Mouse (Mus musculus) midbrain, postnatal 0 days (tissue): ENCODE results near the gene Gosr1. TPM values are rescaled to one million over a fixed set of nuclear protein-coding genes. Genes with fewer than 3 reads are reported as not detected.

ENCODE experiments used
- ATAC-seq: fragments of 200-750 bp; cut with Nextera tagmentation; 2 replicates; pipeline ENCODE4 v1.8.0; 2017; ENCODE audit warnings: moderate number of reproducible peaks, mild to moderate bottlenecking, moderate TSS enrichment, moderate library complexity; ENCODE audit not compliant: low FRiP score
- DNase-seq: peaks from one replicate; pipeline ENCODE4 v3.0.0-alpha.2; 2015; ENCODE audit warnings: low spot score
- H3K27ac ChIP-seq: fragments of 300-500 bp; sonication (generic); 2 replicates; pipeline ENCODE4 v1.5.1; 2014; ENCODE audit warnings: low read depth, mild to moderate bottlenecking, low read length, mixed read lengths
- H3K27me3 ChIP-seq: fragments of 300-500 bp; sonication (generic); 2 replicates; pipeline ENCODE4 v1.6.1; 2014; ENCODE audit warnings: low read length, control low read depth, mixed read lengths; ENCODE audit not compliant: insufficient read depth
- H3K36me3 ChIP-seq: fragments of 300-500 bp; sonication (generic); 2 replicates; pipeline ENCODE4 v1.6.1; 2014; ENCODE audit warnings: low read length, control low read depth, mixed read lengths; ENCODE audit not compliant: insufficient read depth
- H3K4me1 ChIP-seq: fragments of 300-500 bp; sonication (generic); 2 replicates; pipeline ENCODE4 v1.6.1; 2014; ENCODE audit warnings: mild to moderate bottlenecking, control low read depth, antibody characterized with exemption, low read length, mixed read lengths; ENCODE audit not compliant: insufficient read depth
- H3K4me2 ChIP-seq: fragments of 300-500 bp; sonication (generic); 2 replicates; pipeline ENCODE4 v1.6.1; 2014; ENCODE audit warnings: low read depth, mild to moderate bottlenecking, low read length, mixed read lengths; ENCODE audit not compliant: poor library complexity, severe bottlenecking
- H3K4me3 ChIP-seq: fragments of 300-500 bp; sonication (generic); 2 replicates; pipeline ENCODE4 v1.5.1; 2014; ENCODE audit warnings: low read depth, mild to moderate bottlenecking, low read length, moderate library complexity
- H3K9ac ChIP-seq: fragments of 300-500 bp; sonication (generic); replicated peaks from 2 replicates; pipeline ENCODE4 v1.6.1; 2014; ENCODE audit warnings: mild to moderate bottlenecking, low read length, moderate library complexity, mixed read lengths; ENCODE audit not compliant: poor library complexity, severe bottlenecking
- H3K9me3 ChIP-seq: fragments of 300-500 bp; sonication (generic); 2 replicates; pipeline ENCODE4 v1.6.1; 2016; ENCODE audit warnings: low read length, control low read depth
- CTCF ChIP-seq: IDR thresholded peaks from 2 replicates; pipeline ENCODE4 v1.5.1; 2016; ENCODE audit warnings: antibody characterized with exemption, mild to moderate bottlenecking
- WGBS: fragments of 180-500 bp; shearing (Covaris S2); extraction: QIAGEN DNeasy Blood & Tissue Kit; methylation state at CpG from one replicate; pipeline ENCODE4 v1.1.7; 2014; 5-methylcytosine and 5-hydroxymethylcytosine counted together
- polyA plus RNA-seq: library from polyadenylated mRNA; unstranded; fragments of >200 nt; fragmentation: Nextera tagmentation; extraction: Ambion mirVana; gene quantifications from 2 replicates; pipeline ENCODE4 v1.2.1, GENCODE M21; 2015
- total RNA-seq: library from RNA; depleted of rRNA; stranded (reverse); fragments of >200 nt; gene quantifications from 2 replicates; pipeline ENCODE4 v1.2.3, GENCODE M21; 2014

The Gosr1 gene
- total and polyA plus RNA-seq, 2 experiments from 2014 or later: 23.4 to 30.3 TPM

DNA sequence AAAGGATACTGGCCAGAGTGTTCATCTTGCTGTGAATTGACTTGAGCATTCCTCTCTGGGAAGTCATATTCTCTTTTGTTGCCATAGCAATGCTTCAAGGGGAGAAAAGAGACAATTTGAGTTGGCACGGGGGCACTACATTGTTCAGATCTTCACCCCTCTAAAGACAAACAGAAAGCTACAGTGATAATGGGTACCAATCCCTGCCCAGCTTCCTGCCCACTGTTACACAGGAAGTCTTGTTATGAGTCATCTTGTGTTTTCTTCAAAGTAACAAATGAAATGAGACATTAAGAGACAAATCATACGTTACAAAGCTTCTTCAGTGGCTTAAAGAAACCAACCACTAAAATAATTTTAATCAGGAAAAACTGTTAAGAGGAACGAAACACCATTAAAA, 28.8 kb downstream of the Gosr1 start:
- DNase-seq: no peak
- H3K4me3 ChIP-seq: no peak overlapping the region
- H3K27me3 ChIP-seq: no peaks in the 10 kb centered on the region
- H3K9me3 ChIP-seq: no peaks in the 10 kb centered on the region
- no peak overlapping the region for H3K4me2 ChIP-seq
- WGBS: 51% methylated on average over 3 of the region's 3 CpGs
- no peak for ATAC-seq
- no peak overlapping the region for H3K27ac ChIP-seq
- H3K9ac ChIP-seq: no peak overlapping the region
- peaks cover 39% of the 10 kb centered on the region for H3K36me3 ChIP-seq
- no peak for TF ChIP-seq CTCF
- H3K4me1 ChIP-seq: no peaks in the 10 kb centered on the region

DNA sequence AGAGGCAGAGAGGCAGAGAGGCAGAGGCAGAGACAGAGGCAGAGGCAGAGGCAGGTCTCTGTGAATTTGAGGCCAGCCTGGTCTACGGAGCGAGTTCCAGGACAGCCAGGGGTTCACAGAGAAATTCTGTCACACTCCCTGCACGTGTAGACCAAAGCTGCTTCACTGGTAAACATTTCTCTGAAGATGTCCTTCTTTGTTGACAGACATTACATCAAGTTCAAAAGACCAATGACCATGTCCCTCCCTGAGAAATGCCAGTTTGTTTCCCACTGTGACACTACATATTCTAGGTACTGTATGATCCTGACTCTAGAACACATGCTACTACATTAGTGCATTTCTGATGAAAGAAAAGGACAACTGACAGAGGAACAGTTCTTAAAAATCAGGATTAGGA, 32.7 kb downstream of the Gosr1 start:
- WGBS: 86% methylated on average over 3 of the region's 3 CpGs
- peaks cover 47% of the 10 kb centered on the region for H3K36me3 ChIP-seq
- DNase-seq (no peak), ATAC-seq (no peak)
- no peaks in the 10 kb centered on the region for H3K4me1 ChIP-seq
- H3K27me3 ChIP-seq: no peaks in the 10 kb centered on the region
- no peak overlapping the region for H3K27ac ChIP-seq
- H3K9me3 ChIP-seq: no peaks in the 10 kb centered on the region
- TF ChIP-seq CTCF: no peak
- no peak overlapping the region for H3K9ac ChIP-seq
- H3K4me3 ChIP-seq: no peak overlapping the region
- H3K4me2 ChIP-seq: no peak overlapping the region

GRCm38 (mm10) chr11:76728093-76728492, 35.3 kb downstream of the Gosr1 start:
- WGBS: 69% methylated on average over 11 of the region's 11 CpGs
- peaks cover 29% of the 10 kb centered on the region for H3K36me3 ChIP-seq
- H3K27me3 ChIP-seq: no peaks in the 10 kb centered on the region
- ATAC-seq: no peak
- H3K4me2 ChIP-seq: no peak overlapping the region
- no peak overlapping the region for H3K27ac ChIP-seq
- TF ChIP-seq CTCF: no peak
- no peak overlapping the region for H3K4me3 ChIP-seq
- no peaks in the 10 kb centered on the region for H3K9me3 ChIP-seq
- peak; percentile 14 for DNase-seq
- no peak overlapping the region for H3K9ac ChIP-seq
- H3K4me1 ChIP-seq: no peaks in the 10 kb centered on the region

DNA sequence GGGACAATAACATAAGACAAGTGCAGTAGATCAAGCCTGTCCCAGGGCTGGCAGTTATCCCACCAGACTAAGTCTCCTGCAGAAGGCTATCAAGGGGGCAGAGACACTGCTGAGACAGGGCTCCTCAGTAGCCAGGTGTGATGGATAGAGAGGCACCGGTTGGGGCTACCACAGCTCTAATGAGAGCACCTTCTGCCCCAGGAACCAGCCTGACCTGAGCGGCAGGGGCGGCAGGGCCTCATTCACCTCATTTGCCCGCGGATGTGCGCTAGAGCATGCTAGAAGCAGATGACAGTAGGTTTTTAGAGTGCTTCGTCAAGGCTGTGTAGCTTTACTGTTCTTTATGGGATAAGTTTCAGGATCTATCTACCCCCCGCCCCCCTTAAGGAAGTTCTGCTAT, 39.5 kb downstream of the Gosr1 start:
- ATAC-seq (no peak), DNase-seq (no peak)
- no peak overlapping the region for H3K27ac ChIP-seq
- H3K4me1 ChIP-seq: no peaks in the 10 kb centered on the region
- H3K36me3 ChIP-seq: peaks cover 5% of the 10 kb centered on the region
- no peak overlapping the region for H3K4me3 ChIP-seq
- H3K9me3 ChIP-seq: no peaks in the 10 kb centered on the region
- H3K9ac ChIP-seq: no peak overlapping the region
- no peak overlapping the region for H3K4me2 ChIP-seq
- 82% methylated on average over 8 of the region's 8 CpGs for WGBS
- no peak for TF ChIP-seq CTCF
- no peaks in the 10 kb centered on the region for H3K27me3 ChIP-seq

- Histone ChIP-seq H3K9ac (no peak overlapping the region), H3K36me3 (no peaks in the 10 kb centered on the region), H3K4me2 (no peak overlapping the region), H3K27me3 (no peaks in the 10 kb centered on the region), H3K27ac (no peak overlapping the region), H3K4me3 (no peak overlapping the region), H3K9me3 (no peaks in the 10 kb centered on the region), H3K4me1 (no peaks in the 10 kb centered on the region)
- ATAC-seq: no peak
- DNase-seq: no peak
- TF ChIP-seq CTCF: no peak
- WGBS: 83% methylated on average over 4 of the region's 4 CpGs
These were observed 46.4 kb downstream of the Gosr1 start for GRCm38 (mm10) chr11:76717000-76717399.

GRCm38 (mm10) chr11:76709625-76710452, 53.5 kb downstream of the Gosr1 start:
- DNase-seq: peak; percentile 32
- Histone ChIP-seq H3K4me3 (no peak overlapping the region), H3K9ac (no peak overlapping the region), H3K9me3 (no peaks in the 10 kb centered on the region), H3K27me3 (no peaks in the 10 kb centered on the region), H3K4me2 (no peak overlapping the region), H3K27ac (no peak overlapping the region), H3K4me1 (no peaks in the 10 kb centered on the region), H3K36me3 (no peaks in the 10 kb centered on the region)
- no peak for ATAC-seq
- 29% methylated on average over 11 of the region's 17 CpGs for WGBS
- TF ChIP-seq CTCF: no peak
